Mouse (Mus musculus): ENCODE results near the gene Acsl3.

Acsl3 gene

DNA sequence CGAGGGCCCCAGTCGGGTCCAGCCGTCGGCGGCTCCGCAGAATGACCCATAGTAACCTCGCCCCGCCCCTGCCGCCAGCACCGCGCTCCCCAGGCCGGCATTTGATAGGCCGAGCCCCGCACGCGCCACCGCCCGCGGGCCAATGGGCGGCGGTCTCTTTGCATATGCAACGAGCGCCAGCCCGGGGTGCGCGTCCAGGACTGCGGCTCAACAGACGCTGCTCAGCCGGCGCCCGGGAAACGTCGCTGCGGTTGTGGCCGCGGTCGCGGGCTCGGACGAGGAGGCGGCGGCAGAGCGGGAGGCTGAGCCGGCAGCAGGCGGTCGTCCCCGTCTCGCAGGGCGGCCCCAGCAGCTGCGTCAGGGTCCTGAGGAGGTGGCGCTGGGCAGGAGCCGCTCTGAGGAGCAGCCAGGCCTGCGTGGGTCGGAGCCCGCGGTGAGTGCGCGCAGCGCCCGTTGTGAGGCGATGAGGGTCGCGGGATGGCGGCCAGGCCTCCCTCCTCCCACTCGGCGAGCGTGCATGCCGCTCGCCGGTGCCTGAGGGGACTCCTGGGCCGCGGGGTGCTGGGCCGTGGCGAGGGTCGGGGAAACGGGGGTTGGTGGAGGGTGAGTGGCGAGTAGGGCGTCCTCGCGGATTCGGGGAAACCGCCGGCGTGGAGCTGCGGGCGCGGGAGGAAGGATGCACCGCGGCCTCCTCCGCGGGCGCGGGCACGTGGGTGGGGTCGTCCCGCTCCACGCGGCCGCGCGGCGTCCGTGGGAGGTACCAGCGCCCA is at the start of gene Acsl3, which contains the start of gene Utp14b:
Acsl3 (plus strand) TSS at position 155 of the 770 bp plus-strand sequence.
Utp14b (plus strand) TSS at position 368 of the 770 bp plus-strand sequence.
- peak; percentile 97 for DNase-seq (ENCODE audit: low spot score)

DNA sequence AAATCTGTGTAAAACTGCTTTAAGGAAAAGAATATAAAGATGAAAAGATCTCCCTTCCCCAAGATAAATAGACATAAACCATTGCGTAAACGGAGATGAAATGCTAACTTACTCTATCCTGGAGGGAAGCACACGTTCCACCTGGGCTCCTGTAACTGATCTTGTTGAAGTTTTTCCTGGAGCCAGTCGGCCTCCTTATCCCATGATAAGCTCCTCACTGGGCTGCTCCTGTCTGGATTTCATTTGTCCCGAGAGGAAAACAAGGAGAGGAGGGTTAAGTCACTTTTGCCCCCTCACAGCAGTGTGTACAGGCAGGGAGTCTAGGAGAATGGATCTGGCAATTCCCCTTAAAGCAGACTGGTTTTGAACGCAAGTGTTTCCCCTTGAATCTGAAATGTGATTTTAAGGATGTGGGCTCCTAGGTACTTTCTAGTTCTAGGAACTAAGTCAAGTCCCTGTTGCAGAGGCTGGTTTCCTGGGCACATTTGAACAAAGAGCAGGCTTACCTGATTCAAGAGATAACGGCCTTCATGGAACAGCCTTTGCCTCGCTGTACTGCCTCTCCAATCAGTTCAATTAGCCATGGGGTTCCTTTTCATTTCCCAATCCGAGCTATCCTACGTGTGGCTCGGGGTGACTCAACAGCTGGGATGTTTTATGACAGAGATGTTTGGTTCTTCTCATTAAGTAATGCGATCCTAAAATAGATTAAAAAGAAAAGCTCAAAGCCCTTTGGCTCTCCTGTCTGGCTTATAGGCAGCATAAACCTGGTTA is 48.3 kb upstream of the Acsl3 start:
- no peak for DNase-seq (ENCODE audit: low spot score)

DNA sequence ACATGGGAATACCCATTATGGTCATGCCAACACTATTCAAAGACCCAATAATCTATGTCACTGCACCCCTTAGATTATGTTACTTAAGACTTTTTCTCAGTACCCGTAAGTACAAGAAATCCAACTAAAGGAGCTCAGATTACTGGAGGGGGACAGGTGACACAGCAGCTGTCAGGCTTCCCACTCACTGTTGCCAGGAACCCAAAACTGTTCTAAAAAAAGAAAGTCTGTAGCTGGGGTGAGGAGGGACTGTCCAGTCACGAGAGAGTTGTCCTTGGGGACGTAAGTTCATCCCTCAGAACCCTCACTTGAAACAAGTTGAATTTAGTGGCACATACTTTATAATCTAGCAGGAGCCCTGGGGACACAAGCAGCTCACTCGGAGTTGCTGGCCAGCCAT is 46.6 kb upstream of the Acsl3 start:
- DNase-seq (ENCODE audit: low spot score): no peak

DNA sequence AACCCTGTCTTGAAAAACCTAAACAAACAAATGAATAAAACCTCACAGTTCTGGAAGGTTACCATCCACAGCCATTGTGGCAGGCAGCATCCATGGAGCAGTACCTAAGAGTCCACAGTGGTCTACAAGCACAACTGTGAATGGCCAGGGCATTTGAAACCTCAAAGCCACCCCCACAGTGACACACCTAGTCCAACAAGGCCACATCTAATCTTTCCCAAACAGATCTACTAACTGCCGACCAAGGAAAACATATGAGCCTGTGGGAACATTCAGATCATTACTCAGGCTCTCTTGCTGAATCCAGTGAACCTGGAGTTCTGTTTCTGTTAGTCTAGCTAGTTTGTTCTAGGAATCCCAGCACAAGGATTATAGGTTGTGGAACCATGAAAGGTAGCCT is 44.7 kb upstream of the Acsl3 start:
- DNase-seq (ENCODE audit: low spot score): no peak

DNA sequence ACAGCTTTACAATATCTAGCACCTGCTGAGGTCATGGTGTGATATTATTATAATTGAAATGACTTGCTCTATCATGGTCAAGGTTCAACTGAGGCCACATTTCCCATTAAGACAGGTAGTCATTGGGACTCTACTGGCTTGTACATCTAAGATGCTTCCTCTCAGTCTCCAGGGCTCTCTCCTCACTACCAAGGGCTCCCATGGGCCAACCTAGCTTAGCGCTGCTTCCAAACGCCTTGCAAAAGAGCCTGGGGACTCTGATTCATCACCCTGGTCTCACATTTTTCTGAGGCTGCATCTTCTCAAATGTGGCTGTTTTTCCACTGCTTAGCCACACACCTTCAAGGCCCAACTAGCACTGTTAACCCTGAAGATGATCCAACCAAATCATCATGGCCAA is 33.3 kb upstream of the Acsl3 start:
- no peak for DNase-seq (ENCODE audit: low spot score)

DNA sequence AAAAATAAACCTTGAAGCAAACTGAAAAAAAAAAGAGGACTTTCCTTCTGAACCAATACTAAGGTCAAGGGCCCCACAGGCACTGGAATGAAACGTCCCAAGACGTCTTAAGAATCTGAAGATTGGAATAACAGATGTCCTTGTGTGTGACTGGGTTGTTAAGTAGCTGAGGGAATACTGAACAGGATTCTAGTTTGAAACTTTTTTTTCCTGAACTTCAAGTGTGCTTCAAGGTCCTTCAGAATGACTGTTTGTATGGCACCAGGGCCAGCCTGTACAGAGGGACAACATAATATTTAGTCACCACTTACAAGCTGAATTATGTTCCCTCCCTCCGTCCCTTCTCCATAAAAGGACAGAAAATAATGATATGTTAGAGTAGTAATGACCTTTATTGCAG is 23.1 kb upstream of the Acsl3 start:
- no peak for DNase-seq (ENCODE audit: low spot score)

DNA sequence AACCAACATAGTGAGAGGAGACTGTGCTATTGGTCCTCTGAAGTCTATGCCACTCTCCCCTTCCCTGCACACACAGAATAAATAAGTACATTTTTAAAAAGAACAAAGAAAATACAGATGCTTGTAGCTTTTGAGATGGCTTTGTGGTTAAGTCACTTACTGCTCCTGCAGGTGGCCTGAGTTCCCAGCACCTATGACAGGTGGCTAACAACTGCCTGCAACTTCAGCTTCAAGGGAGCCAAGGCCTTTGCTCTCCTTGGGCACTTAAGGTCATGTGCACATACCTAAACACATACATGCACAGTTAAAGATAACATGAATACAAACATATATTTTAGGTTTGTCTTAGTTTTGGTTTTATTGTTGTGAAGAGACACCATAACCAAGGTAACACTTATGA is 16.8 kb upstream of the Acsl3 start:
- no peak for DNase-seq (ENCODE audit: low spot score)

DNA sequence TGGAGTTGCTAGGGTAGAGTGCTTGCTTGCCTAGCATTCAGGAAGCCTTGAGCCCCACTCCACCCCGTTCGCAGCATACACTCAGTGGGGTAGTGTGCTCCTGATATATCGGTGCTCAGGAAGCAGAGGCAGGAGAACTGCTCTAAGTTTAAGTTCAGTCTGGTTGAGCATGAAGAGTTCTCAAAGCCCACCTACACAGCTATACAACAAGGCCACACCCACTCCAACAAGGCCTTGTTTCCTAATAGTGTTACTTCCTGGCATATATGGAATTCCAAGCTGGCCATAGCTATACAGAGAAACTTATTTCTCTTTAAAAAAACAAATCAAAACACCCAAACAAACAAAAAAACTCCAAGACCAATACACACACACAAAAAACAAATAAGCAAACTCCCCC is 15.8 kb upstream of the Acsl3 start:
- no peak for DNase-seq (ENCODE audit: low spot score)

DNA sequence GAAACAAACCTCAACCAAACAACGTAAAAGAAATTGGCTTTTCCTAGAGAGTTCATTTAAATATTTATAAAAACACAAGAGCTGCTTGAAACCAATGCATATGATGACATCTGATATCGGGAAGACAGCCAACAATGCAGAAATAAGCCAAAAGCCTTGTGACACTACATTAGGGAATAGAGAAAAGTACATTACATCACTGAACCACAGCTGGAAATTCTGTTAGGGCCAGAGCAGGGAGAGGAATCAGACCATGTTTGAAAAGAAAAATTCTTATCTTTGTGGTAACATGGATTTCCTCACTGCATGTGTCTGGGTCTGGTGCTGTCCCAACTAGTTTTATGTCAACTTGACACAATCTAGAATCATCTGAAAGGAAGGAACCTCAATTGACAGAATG is 15.4 kb upstream of the Acsl3 start:
- no peak for DNase-seq (ENCODE audit: low spot score)

DNA sequence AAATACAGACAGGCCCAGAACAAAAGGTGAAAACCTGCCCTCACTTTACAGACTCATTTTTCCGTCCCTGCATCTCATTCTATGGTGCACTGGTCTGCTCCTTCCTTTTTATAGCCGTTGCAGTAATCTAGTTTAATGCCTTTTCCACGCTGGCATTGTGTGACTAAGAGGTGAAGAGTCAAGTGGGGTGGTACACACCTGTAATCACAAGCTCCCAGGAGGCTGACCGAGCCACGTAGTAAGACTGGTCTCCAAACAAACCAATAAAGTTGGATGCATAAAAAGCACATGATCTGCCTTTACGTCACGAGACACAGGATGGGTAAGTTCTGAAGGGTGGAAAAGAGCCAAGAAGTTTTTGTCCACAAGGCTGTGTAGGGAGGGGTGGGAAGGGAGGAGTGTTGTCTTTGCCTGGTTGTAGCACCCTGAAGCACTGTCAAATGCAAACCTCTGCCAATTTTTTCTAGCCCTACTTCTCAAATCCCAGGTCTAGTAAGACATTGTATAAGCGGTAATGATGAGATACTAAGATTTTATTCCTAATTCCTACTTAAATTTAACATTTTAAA is 10.2 kb upstream of the Acsl3 start:
- no peak for DNase-seq (ENCODE audit: low spot score)

DNA sequence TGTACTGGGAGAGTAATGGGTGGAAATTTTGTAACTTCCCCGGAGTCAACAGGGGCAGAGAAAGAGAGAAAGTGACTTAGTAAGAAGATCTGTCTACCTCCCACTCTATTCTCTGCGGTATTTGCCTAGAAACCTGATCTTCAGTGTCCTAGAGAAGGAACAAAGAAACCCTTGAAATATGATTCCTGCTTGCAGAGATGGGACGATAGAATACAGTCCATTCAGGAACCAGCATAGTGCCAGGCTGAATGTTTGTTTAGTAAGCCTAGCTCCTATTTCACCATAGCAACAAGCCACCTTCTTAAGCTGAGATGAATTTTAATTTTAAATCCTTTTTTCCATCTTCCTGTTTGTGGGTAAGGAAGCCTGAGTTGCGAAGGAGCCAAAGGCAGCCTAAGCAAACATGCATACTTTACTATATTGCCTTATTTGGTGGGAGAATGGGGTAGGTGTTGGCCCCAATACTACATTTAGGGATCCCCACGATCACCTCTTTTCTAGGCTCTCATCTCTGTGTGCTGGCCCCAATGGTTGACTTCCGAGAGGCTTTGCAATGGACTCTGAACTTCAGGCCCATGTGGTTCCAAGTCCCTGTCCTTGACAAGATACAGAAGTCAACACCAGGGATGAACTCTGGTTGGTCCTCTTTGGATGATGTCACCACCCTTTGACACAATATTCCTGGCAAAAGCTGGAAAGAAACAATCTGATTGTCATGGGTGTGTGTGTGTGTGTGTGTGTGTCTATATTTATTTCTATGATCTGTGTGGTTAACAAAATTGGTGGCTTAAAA is 8.2 kb upstream of the Acsl3 start:
- no peak for DNase-seq (ENCODE audit: low spot score)

DNA sequence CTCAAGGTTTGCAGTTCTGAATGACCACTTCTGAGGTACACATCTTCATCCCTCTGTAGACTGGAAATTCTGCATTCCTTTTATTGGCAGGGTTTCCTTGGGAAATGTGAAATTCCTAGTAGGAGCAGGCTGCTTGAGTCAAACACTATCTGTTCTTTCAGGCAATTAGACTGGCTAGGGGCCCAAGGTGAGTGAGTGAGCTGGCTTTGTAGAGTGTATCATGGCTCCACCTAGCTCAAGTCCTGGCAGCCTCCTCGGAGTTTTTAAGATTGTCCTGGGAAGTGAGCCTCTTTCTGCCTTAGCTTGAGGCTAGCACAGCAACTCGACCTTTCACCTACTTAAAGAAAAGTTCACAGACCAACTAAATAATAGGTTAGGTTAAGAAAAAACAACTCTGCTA is 1.2 kb upstream of the Acsl3 start:
- DNase-seq (ENCODE audit: low spot score): peak; percentile 10

DNA sequence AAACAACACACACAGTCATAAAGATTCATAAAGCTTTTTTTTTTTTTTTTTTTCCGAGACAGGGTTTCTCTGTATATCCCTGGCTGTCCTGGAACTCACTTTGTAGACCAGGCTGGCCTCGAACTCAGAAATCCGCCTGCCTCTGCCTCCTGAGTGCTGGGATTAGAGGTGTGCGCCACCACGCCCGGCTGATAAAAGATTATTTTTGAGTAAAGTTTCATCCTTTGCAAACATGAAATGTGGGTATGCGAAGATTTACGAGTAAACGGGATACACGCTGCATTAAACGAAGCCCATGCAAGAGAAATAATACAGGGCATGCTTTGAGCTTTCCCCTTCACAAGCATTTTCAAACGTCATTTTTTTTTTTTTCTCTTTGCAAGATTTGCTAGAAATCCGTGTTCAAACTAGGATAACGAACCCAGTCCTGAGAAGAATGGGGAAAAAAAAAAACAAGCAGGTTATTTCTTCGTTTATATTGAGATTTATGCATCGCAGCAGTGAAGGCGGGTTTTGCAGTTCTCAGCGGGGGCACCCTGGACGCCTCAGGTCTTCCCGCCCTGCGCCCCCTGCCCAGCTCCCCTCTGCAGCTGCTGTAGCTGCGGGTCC is 500 bp upstream of the Acsl3 start:
- DNase-seq (ENCODE audit: low spot score): no peak

DNA sequence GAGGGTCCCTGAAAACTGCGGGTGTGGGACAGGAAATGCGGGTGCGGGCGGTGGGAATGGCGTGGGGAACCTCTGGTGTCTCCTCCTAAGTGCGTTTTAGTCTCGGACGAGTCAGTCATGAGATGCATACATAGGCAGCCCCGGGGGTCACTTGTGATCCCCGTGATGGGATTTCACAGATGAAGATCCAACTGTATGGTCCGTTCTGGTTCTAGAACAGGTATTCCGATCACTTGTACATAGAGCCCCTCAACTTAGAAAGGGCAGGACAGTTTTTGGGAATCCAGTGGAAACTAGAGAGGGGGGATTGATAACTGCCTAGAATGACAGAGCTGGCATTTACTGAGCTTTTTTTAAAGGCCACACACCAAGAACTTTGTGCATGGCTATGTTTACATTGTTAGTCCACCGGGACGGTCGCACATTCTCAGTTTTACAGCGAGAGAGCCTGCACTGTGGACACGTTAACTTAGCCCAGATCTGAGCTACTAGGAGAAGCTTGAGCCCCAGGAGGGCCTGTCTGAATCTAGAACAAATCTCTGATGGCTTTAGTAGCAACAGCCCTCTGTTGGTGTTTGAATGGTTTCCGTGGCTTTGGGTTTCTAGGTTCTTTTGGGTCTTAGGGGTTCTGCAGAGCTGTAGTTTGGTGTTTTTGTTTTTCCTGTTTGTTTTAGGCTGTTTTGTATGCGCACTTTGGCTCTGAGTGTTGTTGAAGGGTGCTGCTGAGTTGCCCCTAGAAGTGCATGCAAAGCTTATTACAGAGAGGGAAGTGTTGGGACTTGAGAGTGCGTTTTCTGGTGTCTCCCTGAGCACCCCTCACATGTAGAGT is 1.0 kb downstream of the Acsl3 start:
- DNase-seq (ENCODE audit: low spot score): peak; percentile 7

DNA sequence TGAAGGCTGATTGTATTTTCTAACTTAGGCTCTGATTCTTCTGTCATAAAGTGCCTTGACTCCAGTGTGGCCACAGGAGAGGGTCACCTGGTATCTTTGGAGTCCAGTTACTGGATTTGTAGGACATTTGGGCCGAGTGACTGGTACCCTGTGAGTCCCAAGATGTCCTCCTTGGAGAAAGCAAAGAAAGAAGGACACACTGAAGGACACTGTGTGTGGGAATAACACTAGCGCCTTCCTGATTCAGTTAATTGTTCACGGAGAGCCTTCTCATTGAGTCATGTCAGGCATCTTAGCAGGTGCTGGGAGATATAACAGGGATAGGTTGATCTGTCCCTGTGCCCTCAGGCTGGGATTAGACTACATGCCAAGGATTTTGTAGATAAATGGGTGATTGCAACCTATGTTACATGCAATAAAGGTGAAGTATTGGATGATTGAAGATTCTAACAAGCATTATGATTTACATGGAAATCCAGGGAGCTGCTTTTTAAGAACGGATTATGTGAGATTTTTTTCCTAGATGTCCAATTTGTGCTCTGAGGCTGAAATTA is 1.7 kb downstream of the Acsl3 start:
- no peak for DNase-seq (ENCODE audit: low spot score)

DNA sequence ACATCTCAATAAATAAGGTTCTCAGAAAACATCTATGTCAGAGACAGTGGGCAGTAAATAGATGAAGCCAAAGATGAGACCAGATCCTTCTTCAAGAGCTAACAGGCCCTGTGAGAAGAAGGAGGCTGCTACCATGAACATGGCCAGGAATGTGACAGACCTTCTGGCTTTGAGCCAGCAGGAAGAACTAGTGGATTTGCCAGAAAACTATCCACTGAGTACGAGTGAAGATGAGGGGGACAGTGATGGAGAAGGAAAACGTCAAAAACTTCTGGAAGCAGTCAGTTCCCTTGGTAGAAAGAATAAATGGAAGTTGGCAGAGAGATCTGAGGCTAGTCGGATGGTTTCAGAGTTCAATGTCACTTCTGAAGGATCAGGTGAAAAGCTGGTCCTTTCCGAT is 6.7 kb downstream of the Acsl3 start:
- DNase-seq (ENCODE audit: low spot score): no peak

DNA sequence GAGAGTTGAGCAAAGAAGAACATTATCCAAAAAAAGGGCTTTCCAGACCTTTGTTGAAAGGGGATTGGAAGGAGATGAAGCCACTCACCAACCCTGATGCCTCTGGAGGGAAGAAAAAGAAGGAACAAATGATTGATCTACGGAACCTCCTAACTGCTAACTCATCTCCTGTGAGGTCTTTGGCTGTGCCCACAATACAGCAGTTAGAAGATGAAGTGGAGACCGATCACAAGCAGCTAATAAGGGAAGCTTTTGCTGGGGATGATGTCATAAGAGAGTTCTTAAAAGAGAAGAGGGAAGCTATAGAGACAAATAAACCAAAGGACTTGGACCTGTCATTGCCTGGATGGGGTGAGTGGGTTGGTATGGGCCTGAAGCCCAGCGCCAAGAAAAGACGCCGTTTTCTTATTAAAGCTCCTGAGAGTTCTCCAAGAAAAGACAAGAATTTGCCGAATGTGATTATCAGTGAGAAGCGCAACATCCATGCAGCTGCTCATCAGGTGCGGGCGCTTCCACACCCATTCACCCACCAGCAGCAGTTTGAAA is 8.4 kb downstream of the Acsl3 start:
- no peak for DNase-seq (ENCODE audit: low spot score)

DNA sequence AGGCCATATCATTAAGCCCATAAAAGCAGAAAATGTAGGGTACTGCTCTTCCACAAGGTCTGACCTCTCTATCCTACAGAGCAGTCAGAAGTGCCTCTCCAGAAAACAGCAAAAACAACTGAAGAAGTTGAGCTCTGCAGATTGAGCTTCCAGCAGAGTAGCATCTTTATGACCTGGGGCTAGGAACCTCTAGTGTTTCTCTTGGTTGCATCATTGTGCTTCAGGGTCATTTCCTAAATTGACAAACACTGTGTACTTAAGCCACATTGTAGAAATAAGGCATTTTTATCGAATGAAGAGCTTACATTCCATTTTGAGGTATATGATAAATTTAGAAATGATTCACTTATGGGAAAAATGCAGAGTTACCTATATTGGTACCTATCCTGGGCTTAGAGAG is 9.0 kb downstream of the Acsl3 start:
- no peak for DNase-seq (ENCODE audit: low spot score)

DNA sequence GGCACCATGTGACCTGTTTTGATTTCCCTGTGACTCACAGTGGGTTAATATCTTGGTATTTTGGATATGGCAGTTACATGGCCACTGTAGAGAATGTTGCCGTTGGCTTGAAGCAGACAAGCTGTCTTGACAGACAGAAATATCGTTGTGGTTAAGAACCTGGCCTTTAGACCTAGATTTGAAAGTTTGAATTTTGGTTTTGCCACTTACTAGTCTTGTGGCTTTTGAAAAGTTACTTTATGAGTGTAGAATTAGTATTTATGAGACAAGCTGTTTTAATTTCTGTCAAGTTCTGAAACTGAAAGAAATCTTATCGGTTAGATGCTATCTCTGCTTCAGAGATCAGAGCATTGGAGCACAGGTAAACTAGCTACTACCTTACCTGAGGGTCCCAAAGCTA is 24.7 kb downstream of the Acsl3 start:
- no peak for DNase-seq (ENCODE audit: low spot score)

DNA sequence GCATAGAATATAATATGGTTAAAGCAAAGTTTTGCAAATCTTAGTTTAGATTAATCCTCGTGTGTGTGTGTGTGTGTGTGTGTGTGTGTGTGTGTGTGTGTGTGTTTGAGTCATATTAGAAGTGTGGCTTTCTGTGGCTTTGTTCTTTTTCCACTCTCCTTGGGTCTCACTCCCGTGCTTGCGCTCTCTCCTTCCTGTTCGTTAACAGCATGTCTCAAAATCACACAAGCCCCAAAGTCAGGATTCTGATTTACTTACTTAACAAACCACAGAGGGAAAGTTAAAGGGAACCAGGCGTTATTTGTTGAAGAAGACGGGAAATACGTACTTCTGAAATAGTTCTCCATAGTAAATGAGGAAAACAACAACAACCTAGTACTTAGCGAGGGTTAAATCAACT is 26.5 kb downstream of the Acsl3 start:
- DNase-seq (ENCODE audit: low spot score): no peak

All from ovary, postnatal 10 days (tissue).